Mouse (Mus musculus): Measurements from ENCODE around the gene Rcsd1. TPM values are rescaled to one million over a fixed set of nuclear protein-coding genes. Genes with fewer than 3 reads are reported as not detected.

Rcsd1 gene
- polyA plus RNA-seq, 1 experiment from 2014 or later: 13.9 TPM

- peaks cover 33% of the 10 kb centered on the region for H3K4me1 ChIP-seq
- H3K36me3 ChIP-seq: no peaks in the 10 kb centered on the region
- WGBS: 22% methylated on average over 17 of the region's 17 CpGs
- no peak for ATAC-seq (ENCODE audit: insufficient number of reproducible peaks, insufficient read depth, low FRiP score, low TSS enrichment, low read depth)
- H3K27me3 ChIP-seq: no peaks in the 10 kb centered on the region
- peak overlapping the region; percentile 72 for H3K4me3 ChIP-seq
- peak overlapping the region; percentile 66 for H3K4me2 ChIP-seq
- peak overlapping the region; percentile 71 for H3K9ac ChIP-seq
- H3K27ac ChIP-seq: peak overlapping the region; percentile 97
- H3K9me3 ChIP-seq: no peaks in the 10 kb centered on the region
Measured at GRCm38 (mm10) chr1:165635055-165635897, 74.3 kb downstream of the Rcsd1 start.

- Histone ChIP-seq H3K27me3 (no peaks in the 10 kb centered on the region), H3K27ac (peak within 1 kb of the TSS; percentile 97), H3K4me1 (peaks cover 42% of the 10 kb centered on the region), H3K9me3 (no peaks in the 10 kb centered on the region), H3K9ac (peak within 1 kb of the TSS; percentile 88), H3K36me3 (no peaks in the 10 kb centered on the region), H3K4me2 (peak within 1 kb of the TSS; percentile 66), H3K4me3 (peak within 1 kb of the TSS; percentile 72)
- peak; percentile 99 for ATAC-seq (ENCODE audit: insufficient number of reproducible peaks, insufficient read depth, low FRiP score, low TSS enrichment, low read depth)
- WGBS: under 1% methylated on average over 59 of the region's 73 CpGs
Measured at GRCm38 (mm10) chr1:165634151-165634884, 75.2 kb downstream of the Rcsd1 start, which contains the start of gene Mpzl1. Gene Mpzl1, minus strand, starts transcription at chr1:165634538.

- Histone ChIP-seq H3K27ac (no peak overlapping the region; the same call in 1 of the 2 replicates), H3K4me2 (peak overlapping the region; percentile 66), H3K4me1 (peaks cover 45% of the 10 kb centered on the region), H3K4me3 (peak overlapping the region; percentile 72), H3K9me3 (no peaks in the 10 kb centered on the region), H3K36me3 (no peaks in the 10 kb centered on the region), H3K9ac (peak overlapping the region; percentile 88), H3K27me3 (no peaks in the 10 kb centered on the region)
- no peak for ATAC-seq (ENCODE audit: insufficient number of reproducible peaks, insufficient read depth, low FRiP score, low TSS enrichment, low read depth)
- WGBS: 3% methylated on average over 12 of the region's 12 CpGs
Measured at GRCm38 (mm10) chr1:165633345-165633744, 76.2 kb downstream of the Rcsd1 start.

GRCm38 (mm10) chr1:165631136-165631535 lies 78.4 kb downstream of the Rcsd1 start:
- no peak overlapping the region for H3K4me2 ChIP-seq
- ATAC-seq (ENCODE audit: insufficient number of reproducible peaks, insufficient read depth, low FRiP score, low TSS enrichment, low read depth): no peak
- peaks cover 45% of the 10 kb centered on the region for H3K4me1 ChIP-seq
- no peak overlapping the region for H3K27ac ChIP-seq
- H3K9me3 ChIP-seq: no peaks in the 10 kb centered on the region
- no peak overlapping the region for H3K9ac ChIP-seq
- no peak overlapping the region for H3K4me3 ChIP-seq
- no peaks in the 10 kb centered on the region for H3K27me3 ChIP-seq
- no peaks in the 10 kb centered on the region for H3K36me3 ChIP-seq
- 81% methylated on average over 8 of the region's 8 CpGs for WGBS

- no peak overlapping the region for H3K4me2 ChIP-seq
- no peak for ATAC-seq (ENCODE audit: insufficient number of reproducible peaks, insufficient read depth, low FRiP score, low TSS enrichment, low read depth)
- no peak overlapping the region for H3K27ac ChIP-seq
- no peaks in the 10 kb centered on the region for H3K27me3 ChIP-seq
- H3K4me3 ChIP-seq: no peak overlapping the region
- H3K4me1 ChIP-seq: peaks cover 34% of the 10 kb centered on the region
- no peak overlapping the region for H3K9ac ChIP-seq
- WGBS: 27% methylated on average over 8 of the region's 8 CpGs
- H3K36me3 ChIP-seq: no peaks in the 10 kb centered on the region
- H3K9me3 ChIP-seq: no peaks in the 10 kb centered on the region
Measured at GRCm38 (mm10) chr1:165629975-165630374, 79.6 kb downstream of the Rcsd1 start.

- no peak overlapping the region for H3K4me3 ChIP-seq
- H3K4me1 ChIP-seq: peaks cover 31% of the 10 kb centered on the region
- H3K27me3 ChIP-seq: no peaks in the 10 kb centered on the region
- H3K27ac ChIP-seq: no peak overlapping the region
- no peaks in the 10 kb centered on the region for H3K9me3 ChIP-seq
- ATAC-seq (ENCODE audit: insufficient number of reproducible peaks, insufficient read depth, low FRiP score, low TSS enrichment, low read depth): no peak
- no peaks in the 10 kb centered on the region for H3K36me3 ChIP-seq
- H3K9ac ChIP-seq: no peak overlapping the region
- WGBS: 82% methylated on average over 1 of the region's 1 CpGs
- H3K4me2 ChIP-seq: no peak overlapping the region
Measured at GRCm38 (mm10) chr1:165628603-165629002, 81.0 kb downstream of the Rcsd1 start.

GRCm38 (mm10) chr1:165625896-165626295 lies 83.7 kb downstream of the Rcsd1 start:
- H3K27ac ChIP-seq: no peak overlapping the region
- H3K36me3 ChIP-seq: peaks cover 9% of the 10 kb centered on the region
- peaks cover 15% of the 10 kb centered on the region for H3K4me1 ChIP-seq
- no peaks in the 10 kb centered on the region for H3K9me3 ChIP-seq
- WGBS: 88% methylated on average over 5 of the region's 5 CpGs
- H3K9ac ChIP-seq: no peak overlapping the region
- no peak overlapping the region for H3K4me2 ChIP-seq
- no peak overlapping the region for H3K4me3 ChIP-seq
- ATAC-seq (ENCODE audit: insufficient number of reproducible peaks, insufficient read depth, low FRiP score, low TSS enrichment, low read depth): no peak
- no peaks in the 10 kb centered on the region for H3K27me3 ChIP-seq

GRCm38 (mm10) chr1:165625058-165625457 lies 84.5 kb downstream of the Rcsd1 start:
- Histone ChIP-seq H3K9ac (no peak overlapping the region), H3K27me3 (no peaks in the 10 kb centered on the region), H3K36me3 (peaks cover 13% of the 10 kb centered on the region), H3K27ac (no peak overlapping the region), H3K4me2 (no peak overlapping the region), H3K4me3 (no peak overlapping the region), H3K9me3 (no peaks in the 10 kb centered on the region), H3K4me1 (peaks cover 15% of the 10 kb centered on the region)
- ATAC-seq (ENCODE audit: insufficient number of reproducible peaks, insufficient read depth, low FRiP score, low TSS enrichment, low read depth): no peak
- WGBS: 87% methylated on average over 5 of the region's 5 CpGs

GRCm38 (mm10) chr1:165618201-165618624 lies 91.3 kb downstream of the Rcsd1 start:
- ATAC-seq (ENCODE audit: insufficient number of reproducible peaks, insufficient read depth, low FRiP score, low TSS enrichment, low read depth): no peak
- peaks cover 38% of the 10 kb centered on the region for H3K36me3 ChIP-seq

GRCm38 (mm10) chr1:165617166-165617891 lies 92.2 kb downstream of the Rcsd1 start:
- H3K27me3 ChIP-seq: no peaks in the 10 kb centered on the region
- peaks cover 31% of the 10 kb centered on the region for H3K36me3 ChIP-seq
- WGBS: 22% methylated on average over 15 of the region's 15 CpGs
- peak overlapping the region; percentile 44; the same call in 1 of the 2 replicates for H3K27ac ChIP-seq
- no peak overlapping the region for H3K4me3 ChIP-seq
- no peak overlapping the region for H3K4me2 ChIP-seq
- ATAC-seq (ENCODE audit: insufficient number of reproducible peaks, insufficient read depth, low FRiP score, low TSS enrichment, low read depth): no peak
- H3K9ac ChIP-seq: no peak overlapping the region; the same call in 1 of the 2 replicates
- H3K9me3 ChIP-seq: peaks cover 11% of the 10 kb centered on the region
- H3K4me1 ChIP-seq: peaks cover 22% of the 10 kb centered on the region

More at GRCm38 (mm10) chr1:165618201-165618624, 91.3 kb downstream of the Rcsd1 start:
- Histone ChIP-seq H3K27me3 (no peaks in the 10 kb centered on the region), H3K4me1 (peaks cover 22% of the 10 kb centered on the region), H3K4me3 (no peak overlapping the region), H3K27ac (peak overlapping the region; percentile 16; the same call in 1 of the 2 replicates), H3K4me2 (no peak overlapping the region), H3K9me3 (peaks cover 11% of the 10 kb centered on the region), H3K9ac (no peak overlapping the region)
- 62% methylated on average over 9 of the region's 9 CpGs for WGBS

- H3K27ac ChIP-seq: peak overlapping the region; percentile 44
- no peak overlapping the region for H3K4me2 ChIP-seq
- H3K4me1 ChIP-seq: peaks cover 22% of the 10 kb centered on the region
- H3K9ac ChIP-seq: no peak overlapping the region; the same call in 1 of the 2 replicates
- H3K36me3 ChIP-seq: peaks cover 28% of the 10 kb centered on the region
- no peak for ATAC-seq (ENCODE audit: insufficient number of reproducible peaks, insufficient read depth, low FRiP score, low TSS enrichment, low read depth)
- H3K9me3 ChIP-seq: peaks cover 11% of the 10 kb centered on the region
- no peaks in the 10 kb centered on the region for H3K27me3 ChIP-seq
- no peak overlapping the region for H3K4me3 ChIP-seq
- 34% methylated on average over 7 of the region's 7 CpGs for WGBS
Measured at GRCm38 (mm10) chr1:165616652-165617051, 92.9 kb downstream of the Rcsd1 start.
